Mouse (Mus musculus): ENCODE data around the gene Ube2r2.

- no peak for TF ChIP-seq CTCF (conservative IDR thresholded peaks at IDR 0.05; ENCODE audit: low read length)
- TF ChIP-seq POU5F1 (IDR thresholded peaks at IDR 0.05; ENCODE audit: borderline replicate concordance, low read length), result no peak
Observed at GRCm38 (mm10) chr4:41089189-41089588, 46.4 kb upstream of the Ube2r2 start.
